Mouse (Mus musculus) olfactory bulb, adult 2 months (tissue): ENCODE results near the gene Golt1a.

Source experiments
- CTCF ChIP-seq: fragments of 200-500 bp; IDR thresholded peaks from 2 replicates; pipeline ENCODE4 v1.5.1; 2012; ENCODE audit warnings: low read depth, mild to moderate bottlenecking, low read length, moderate library complexity; ENCODE audit not compliant: insufficient read depth
- POLR2A ChIP-seq: fragments of 200-500 bp; IDR thresholded peaks from 2 replicates; pipeline ENCODE4 v1.6.1; 2012; ENCODE audit warnings: mild to moderate bottlenecking, low read depth, low read length, moderate library complexity; ENCODE audit not compliant: insufficient read depth

GRCm38 (mm10) chr1:133262628-133263027 lies 47.0 kb upstream of the Golt1a start:
- TF ChIP-seq CTCF (no peak), POLR2A (no peak)
